Mouse (Mus musculus): ENCODE measurements at regions not wholly inside any gene's neighbourhood (a gene's known extent, or its start where the extent isn't known, plus 50 kb on each side); places are given as distances from the start of the nearest gene placed in this dataset.

DNA sequence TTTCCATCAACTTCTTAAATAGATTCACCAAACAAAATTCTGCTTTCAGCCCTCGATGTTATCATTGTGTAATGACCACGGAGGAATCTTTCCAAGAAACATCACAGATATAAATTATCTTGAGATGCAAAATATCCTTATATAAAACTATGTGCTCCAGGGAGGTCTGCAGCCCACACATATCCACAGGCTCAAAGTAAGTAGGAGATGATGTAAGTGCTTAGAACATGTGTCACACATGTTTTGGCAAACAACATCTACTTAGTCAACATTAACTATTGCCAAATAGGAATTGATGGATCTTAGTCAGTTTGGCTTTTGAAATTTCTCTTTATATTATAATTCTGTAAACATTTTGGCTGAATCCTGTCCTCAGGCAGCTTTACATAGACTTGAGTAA is 800.8 kb upstream of the Tenm2 start:
- no peak for TF ChIP-seq POLR2A (IDR thresholded peaks at IDR 0.05; ENCODE audit: borderline replicate concordance, insufficient read depth, low read length)
- no peak for TF ChIP-seq CTCF (IDR thresholded peaks at IDR 0.05; ENCODE audit: borderline replicate concordance, insufficient read depth, low read depth, low read length)
